Mouse (Mus musculus) spleen, adult 2 months (tissue): ENCODE data around the gene Gm20388. TPM values are rescaled to one million over a fixed set of nuclear protein-coding genes. Genes with fewer than 3 reads are reported as not detected.
"Not testable (repeated sequence)": the region's sequence is repeated elsewhere in the genome, so short reads cannot be mapped to it uniquely, and the experiment has no call there.

ENCODE experiments used
- DNase-seq, 2 experiments: peaks; one replicate each; pipeline versions ENCODE4 v3.0.0 to v3.0.0-alpha.2; 2012 to 2021; ENCODE audit warnings: low spot score in 2 of 2, low read depth in 1 of 2
- H3K27ac ChIP-seq: fragments of 200-500 bp; 2 replicates; pipeline ENCODE4 v1.5.1; 2012; ENCODE audit warnings: low read length, inconsistent platforms; ENCODE audit not compliant: insufficient read depth
- H3K27me3 ChIP-seq: fragments of 200-500 bp; 2 replicates; pipeline ENCODE4 v1.6.1; 2012; ENCODE audit warnings: mild to moderate bottlenecking, moderate library complexity, low read length, inconsistent platforms; ENCODE audit not compliant: control insufficient read depth, insufficient read depth
- H3K36me3 ChIP-seq: fragments of 200-500 bp; 2 replicates; pipeline ENCODE4 v1.6.1; 2012; ENCODE audit warnings: mild to moderate bottlenecking, low read length, inconsistent platforms; ENCODE audit not compliant: control insufficient read depth, insufficient read depth
- H3K4me1 ChIP-seq: fragments of 200-500 bp; 2 replicates; pipeline ENCODE4 v1.6.1; 2011; ENCODE audit warnings: inconsistent platforms; ENCODE audit not compliant: control insufficient read depth, insufficient read depth, insufficient read length
- H3K4me3 ChIP-seq: fragments of 200-500 bp; 2 replicates; pipeline ENCODE4 v1.5.1; 2011; ENCODE audit warnings: mild to moderate bottlenecking, inconsistent platforms; ENCODE audit not compliant: insufficient read depth, insufficient read length; ENCODE audit errors: extremely low read depth
- CTCF ChIP-seq: fragments of 200-500 bp; IDR thresholded peaks from 2 replicates; pipeline ENCODE4 v1.5.1; 2011; ENCODE audit warnings: mild to moderate bottlenecking, inconsistent platforms; ENCODE audit not compliant: insufficient read depth, insufficient read length, insufficient replicate concordance; ENCODE audit errors: extremely low read depth
- POLR2A ChIP-seq: fragments of 200-500 bp; IDR thresholded peaks from 2 replicates; pipeline ENCODE4 v1.6.1; 2011; ENCODE audit warnings: low read depth, low read length, inconsistent platforms
- WGBS: fragments of 180-500 bp; shearing (Covaris S2); methylation state at CpG from one replicate; pipeline ENCODE4 v1.1.7; 2018; 5-methylcytosine and 5-hydroxymethylcytosine counted together
- polyA plus RNA-seq: library from polyadenylated mRNA; depleted of rRNA; stranded (reverse); fragments of >200 nt; gene quantifications from 2 replicates; pipeline ENCODE4 v1.2.3, GENCODE M21; 2012

The Gm20388 gene
- polyA plus RNA-seq, 1 experiment, result 26.1 TPM

DNA sequence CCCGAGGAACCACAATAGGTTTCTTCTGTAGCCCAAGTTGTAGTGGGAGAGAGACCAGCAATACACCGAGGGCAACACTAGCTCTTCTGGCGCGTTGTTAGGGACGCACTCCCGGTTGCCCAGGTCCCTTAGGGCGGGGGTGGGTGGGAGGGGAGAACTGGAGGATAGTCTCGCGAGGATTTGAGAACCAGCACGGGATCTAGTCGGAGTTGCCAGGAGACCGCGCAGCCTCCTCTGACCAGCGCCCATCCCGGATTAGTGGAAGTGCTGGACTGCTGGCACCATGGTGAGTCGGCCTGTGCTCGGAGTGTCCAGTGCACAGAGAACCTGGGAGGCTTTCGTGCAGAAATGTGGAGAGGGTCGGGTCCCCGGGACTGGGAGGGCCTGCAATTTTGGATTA is 3608.0 kb downstream of the Gm20388 start, which contains the start of gene Gas8:
Gene Gas8, plus strand, starts transcription at position 168 of the 400 bp plus-strand sequence.
- Histone ChIP-seq H3K27ac (no peak within 1 kb of the TSS), H3K27me3 (peaks cover 19% of the 10 kb centered on the region), H3K4me1 (peaks cover 13% of the 10 kb centered on the region), H3K4me3 (peak within 1 kb of the TSS; percentile 79), H3K36me3 (no peaks in the 10 kb centered on the region)
- 1% methylated on average over 20 of the region's 20 CpGs for WGBS
- TF ChIP-seq CTCF (no peak), POLR2A (no peak)
- DNase-seq, result peak; percentile 66 to 71

- 93% methylated on average over 1 of the region's 1 CpGs for WGBS
- DNase-seq, H3K36me3 ChIP-seq, H3K27ac ChIP-seq, H3K4me1 ChIP-seq, H3K4me3 ChIP-seq: not testable (repeated sequence)
- H3K27me3 ChIP-seq, result peaks cover 12% of the 10 kb centered on the region; the same call in 1 of the 2 replicates
Measured at GRCm38 (mm10) chr8:123520048-123520447, 3609.4 kb downstream of the Gm20388 start.

- peaks cover 7% of the 10 kb centered on the region for H3K36me3 ChIP-seq
- no peaks in the 10 kb centered on the region for H3K27me3 ChIP-seq
- H3K27ac ChIP-seq, result no peak overlapping the region
- no peak for DNase-seq
- H3K4me3 ChIP-seq, result no peak overlapping the region
- WGBS, result 91% methylated on average over 25 of the region's 25 CpGs
- TF ChIP-seq POLR2A (no peak), CTCF (no peak)
- no peaks in the 10 kb centered on the region for H3K4me1 ChIP-seq
Measured at GRCm38 (mm10) chr8:123527720-123528489, 3617.3 kb downstream of the Gm20388 start.

GRCm38 (mm10) chr8:123536242-123536989 is 3625.8 kb downstream of the Gm20388 start:
- no peak overlapping the region for H3K27ac ChIP-seq
- H3K27me3 ChIP-seq, result no peaks in the 10 kb centered on the region
- H3K36me3 ChIP-seq, result no peaks in the 10 kb centered on the region
- DNase-seq, result no peak
- no peak for TF ChIP-seq CTCF
- TF ChIP-seq POLR2A, result no peak
- H3K4me1 ChIP-seq, result no peaks in the 10 kb centered on the region
- H3K4me3 ChIP-seq, result no peak overlapping the region
- 92% methylated on average over 9 of the region's 9 CpGs for WGBS

DNA sequence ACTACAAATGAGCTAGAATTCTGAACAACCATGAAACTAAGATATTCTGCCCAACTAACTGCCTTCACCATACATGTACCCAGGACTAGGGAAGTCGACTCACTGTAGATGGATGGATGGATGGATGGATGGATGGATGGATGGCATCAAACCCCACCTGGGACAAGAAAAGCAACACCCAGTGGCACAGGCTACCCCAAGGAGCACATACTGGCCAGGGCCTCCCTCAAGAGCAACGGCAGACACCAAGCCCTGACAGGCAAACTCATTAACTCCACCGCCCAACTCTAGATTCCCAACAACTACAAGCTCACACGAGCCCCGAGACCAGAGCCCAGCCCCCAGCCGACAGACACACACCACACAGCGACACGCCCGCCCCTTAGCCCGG is 3626.3 kb downstream of the Gm20388 start:
- no peak overlapping the region for H3K4me3 ChIP-seq

GRCm38 (mm10) chr8:123537641-123538040 is 3627.0 kb downstream of the Gm20388 start:
- WGBS, result 84% methylated on average over 7 of the region's 14 CpGs
- not testable (repeated sequence) for H3K4me1 ChIP-seq, H3K27ac ChIP-seq, H3K36me3 ChIP-seq, H3K27me3 ChIP-seq, H3K4me3 ChIP-seq
- peak in 1 of 2 experiments; percentile 14 for DNase-seq

More for the DNA sequence above, 3626.3 kb downstream of the Gm20388 start:
- no peak for TF ChIP-seq CTCF
- no peak for TF ChIP-seq POLR2A
- no peaks in the 10 kb centered on the region for H3K36me3 ChIP-seq
- 87% methylated on average over 10 of the region's 10 CpGs for WGBS
- no peaks in the 10 kb centered on the region for H3K4me1 ChIP-seq
- H3K27ac ChIP-seq, result no peak overlapping the region
- H3K27me3 ChIP-seq, result no peaks in the 10 kb centered on the region
- DNase-seq, result no peak

GRCm38 (mm10) chr8:123564221-123564620 is 3653.6 kb downstream of the Gm20388 start:
- not testable (repeated sequence) for H3K27ac ChIP-seq, H3K27me3 ChIP-seq, DNase-seq, H3K4me1 ChIP-seq, H3K4me3 ChIP-seq, H3K36me3 ChIP-seq
- WGBS, result no CpG with 5 or more reads among the region's 45 CpGs

GRCm38 (mm10) chr8:123575386-123575785 is 3664.7 kb downstream of the Gm20388 start:
- H3K4me3 ChIP-seq, DNase-seq: not testable (repeated sequence)

DNA sequence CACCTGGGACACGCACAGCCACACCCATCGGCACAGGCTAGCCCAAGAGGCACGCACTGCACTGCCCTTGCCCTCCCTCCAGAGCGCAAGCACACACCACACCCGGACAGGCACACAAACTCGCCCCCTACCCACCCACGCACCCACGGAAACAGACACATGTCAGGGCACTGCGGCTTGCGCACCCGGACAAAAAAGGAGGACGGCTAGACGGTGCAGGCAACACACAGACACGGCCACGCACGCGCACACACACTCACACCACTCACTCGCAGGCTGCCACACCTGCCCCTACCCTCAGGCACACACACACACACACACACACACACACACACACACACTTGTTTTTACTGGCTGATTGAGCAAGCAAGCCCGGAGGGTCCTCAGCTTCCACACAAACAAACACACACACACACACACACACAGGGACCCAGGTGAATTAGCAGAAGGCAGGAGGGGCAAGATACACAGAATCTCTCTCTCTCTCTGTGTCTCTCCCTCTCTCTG is 3690.1 kb downstream of the Gm20388 start:
- 73% methylated on average over 16 of the region's 19 CpGs for WGBS

More at GRCm38 (mm10) chr8:123575386-123575785, 3664.7 kb downstream of the Gm20388 start:
- not testable (repeated sequence) for H3K36me3 ChIP-seq, H3K27me3 ChIP-seq, H3K4me1 ChIP-seq, H3K27ac ChIP-seq
- 85% methylated on average over 2 of the region's 10 CpGs for WGBS

GRCm38 (mm10) chr8:123601457-123601856 is 3690.8 kb downstream of the Gm20388 start:
- DNase-seq, H3K27me3 ChIP-seq, H3K36me3 ChIP-seq, H3K4me1 ChIP-seq, H3K4me3 ChIP-seq, H3K27ac ChIP-seq: not testable (repeated sequence)
- WGBS, result no CpG with 5 or more reads among the region's 40 CpGs

More for the DNA sequence above, 3690.1 kb downstream of the Gm20388 start:
- H3K27me3 ChIP-seq, H3K27ac ChIP-seq, H3K4me3 ChIP-seq, H3K36me3 ChIP-seq, H3K4me1 ChIP-seq, DNase-seq: not testable (repeated sequence)
